ENCODE assay signal across 23 mouse cellular contexts in genomic region chr10:109074218-109074617, GRCm38 (mm10).
DNase-seq lines count a peak whose midpoint lies in the region; ATAC-seq and TF ChIP-seq lines count a peak whose summit lies in the region.
"Had no signal": no experiment of that assay in that cellular context is flagged by ENCODE, and none has a peak within 500 bp of the region (broad histone marks: within the 10 kb centered on the region; RNA-seq: fewer than 3 reads in every experiment).

No protein-coding gene starts in this region.

- H3K27me3 ChIP-seq in forebrain, postnatal 0 days (ENCODE audit: insufficient read depth, low read length), result no peaks in the 10 kb centered on the region
- no peaks in the 10 kb centered on the region for H3K27me3 ChIP-seq in forebrain, embryonic 12.5 days
- H3K27me3 ChIP-seq in midbrain, postnatal 0 days (ENCODE audit: insufficient read depth, low read length), result no peaks in the 10 kb centered on the region
- H3K27me3 ChIP-seq in midbrain, embryonic 14.5 days (ENCODE audit: control insufficient read depth, insufficient read depth, low read length), result no peaks in the 10 kb centered on the region
- H3K27me3 ChIP-seq: embryonic facial prominence, embryonic 13.5 days; kidney, embryonic 15.5 days had no signal

- no peak overlapping the region for H3K9ac ChIP-seq in forebrain, postnatal 0 days
- no peak overlapping the region for H3K9ac ChIP-seq in forebrain, embryonic 12.5 days
- H3K9ac ChIP-seq in midbrain, postnatal 0 days (replicated peaks; ENCODE audit: low read length, poor library complexity, severe bottlenecking), result no peak overlapping the region
- no peak overlapping the region for H3K9ac ChIP-seq in midbrain, embryonic 14.5 days (replicated peaks; ENCODE audit: low read length)
- H3K9ac ChIP-seq: embryonic facial prominence, embryonic 13.5 days; kidney, embryonic 15.5 days had no signal

- H3K9me3 ChIP-seq in forebrain, postnatal 0 days (ENCODE audit: low read length), result no peaks in the 10 kb centered on the region
- H3K9me3 ChIP-seq in forebrain, embryonic 12.5 days, result no peaks in the 10 kb centered on the region
- H3K9me3 ChIP-seq in midbrain, postnatal 0 days (ENCODE audit: low read length), result no peaks in the 10 kb centered on the region
- no peaks in the 10 kb centered on the region for H3K9me3 ChIP-seq in midbrain, embryonic 14.5 days (ENCODE audit: control insufficient read depth, low read length)
- H3K9me3 ChIP-seq: embryonic facial prominence, embryonic 13.5 days; kidney, embryonic 15.5 days had no signal

- H3K4me3 ChIP-seq in forebrain, postnatal 0 days (ENCODE audit: low read depth, low read length), result no peak overlapping the region
- H3K4me3 ChIP-seq in forebrain, embryonic 12.5 days (replicated peaks), result no peak overlapping the region
- H3K4me3 ChIP-seq in midbrain, postnatal 0 days (ENCODE audit: low read depth, low read length), result no peak overlapping the region
- no peak overlapping the region for H3K4me3 ChIP-seq in midbrain, embryonic 14.5 days (replicated peaks; ENCODE audit: low read depth, low read length)
- H3K4me3 ChIP-seq: embryonic facial prominence, embryonic 13.5 days; kidney, embryonic 15.5 days; left cerebral cortex, adult 2 months had no signal

- no peak for TF ChIP-seq CTCF in forebrain, postnatal 0 days (IDR thresholded peaks at IDR 0.05; ENCODE audit: low read depth)
- TF ChIP-seq CTCF in midbrain, postnatal 0 days (IDR thresholded peaks at IDR 0.05), result no peak

- peak; percentile 10 for DNase-seq in forebrain, postnatal 0 days
- DNase-seq in midbrain, postnatal 0 days (ENCODE audit: low spot score), result peak; percentile 79
- DNase-seq in midbrain, embryonic 14.5 days, result no peak
- DNase-seq in NIH3T3 (ENCODE audit: low read depth), result peak; percentile 1
- no peak for DNase-seq in frontal cortex, postnatal 36 days (ENCODE audit: low spot score in 2 of 2)
- DNase-seq: cerebellum, adult 9-10 months; gastrocnemius, postnatal 10 days; heart, adult 11 months; kidney, adult 11 months; kidney, postnatal 36 days; right cerebral cortex, postnatal 25 days; spleen, adult 18-20 months; thymus, postnatal 14 days had no signal

- H3K4me1 ChIP-seq in forebrain, postnatal 0 days (ENCODE audit: insufficient read depth), result no peaks in the 10 kb centered on the region
- H3K4me1 ChIP-seq in forebrain, embryonic 12.5 days, result no peaks in the 10 kb centered on the region
- no peaks in the 10 kb centered on the region for H3K4me1 ChIP-seq in midbrain, postnatal 0 days (ENCODE audit: insufficient read depth, low read length)
- H3K4me1 ChIP-seq in midbrain, embryonic 14.5 days (ENCODE audit: control insufficient read depth, insufficient read depth, low read length), result no peaks in the 10 kb centered on the region
- H3K4me1 ChIP-seq: embryonic facial prominence, embryonic 13.5 days; kidney, embryonic 15.5 days had no signal

- no peak for ATAC-seq in forebrain, postnatal 0 days
- ATAC-seq in forebrain, embryonic 12.5 days (ENCODE audit: low FRiP score), result no peak
- no peak for ATAC-seq in midbrain, postnatal 0 days (ENCODE audit: low FRiP score)
- no peak for ATAC-seq in midbrain, embryonic 14.5 days (ENCODE audit: low FRiP score, low TSS enrichment)
- ATAC-seq in CD4-positive, CD25-positive, alpha-beta regulatory T cell, adult 4 months, result no peak
- ATAC-seq: forebrain, embryonic 14.5 days; midbrain, embryonic 16.5 days; Patski had no signal

- no peaks in the 10 kb centered on the region for H3K36me3 ChIP-seq in forebrain, postnatal 0 days (ENCODE audit: insufficient read depth)
- no peaks in the 10 kb centered on the region for H3K36me3 ChIP-seq in forebrain, embryonic 12.5 days (replicated peaks)
- H3K36me3 ChIP-seq in midbrain, postnatal 0 days (ENCODE audit: insufficient read depth, low read length), result no peaks in the 10 kb centered on the region
- no peaks in the 10 kb centered on the region for H3K36me3 ChIP-seq in midbrain, embryonic 14.5 days (ENCODE audit: control insufficient read depth, insufficient read depth, low read length)
- H3K36me3 ChIP-seq: embryonic facial prominence, embryonic 13.5 days; kidney, embryonic 15.5 days had no signal

- no peak overlapping the region for H3K27ac ChIP-seq in forebrain, postnatal 0 days (ENCODE audit: low read depth, low read length)
- no peak overlapping the region for H3K27ac ChIP-seq in forebrain, embryonic 12.5 days
- H3K27ac ChIP-seq in midbrain, postnatal 0 days (ENCODE audit: low read depth, low read length), result no peak overlapping the region
- no peak overlapping the region for H3K27ac ChIP-seq in midbrain, embryonic 14.5 days (replicated peaks; ENCODE audit: low read depth, low read length)
- H3K27ac ChIP-seq: embryonic facial prominence, embryonic 13.5 days; kidney, embryonic 15.5 days; left cerebral cortex, adult 2 months; macrophage had no signal

- no peak overlapping the region for H3K4me2 ChIP-seq in forebrain, postnatal 0 days (ENCODE audit: low read depth)
- no peak overlapping the region for H3K4me2 ChIP-seq in forebrain, embryonic 12.5 days
- no peak overlapping the region for H3K4me2 ChIP-seq in midbrain, postnatal 0 days (ENCODE audit: low read depth, low read length, poor library complexity, severe bottlenecking)
- no peak overlapping the region for H3K4me2 ChIP-seq in midbrain, embryonic 14.5 days (ENCODE audit: low read length)
- H3K4me2 ChIP-seq: embryonic facial prominence, embryonic 13.5 days; heart, embryonic 11.5 days; kidney, embryonic 15.5 days had no signal

- 68% methylated on average over 7 of the region's 7 CpGs for WGBS in forebrain, postnatal 0 days
- WGBS in forebrain, embryonic 12.5 days, result 82% methylated on average over 7 of the region's 7 CpGs
- 76% methylated on average over 7 of the region's 7 CpGs for WGBS in midbrain, postnatal 0 days
- 84% methylated on average over 7 of the region's 7 CpGs for WGBS in midbrain, embryonic 14.5 days

Comparison
In these comparisons a context has a peak if more than half of its experiments do, and no peak if none do; other contexts are left out.
1. DNase-seq: peak in forebrain, postnatal 0 days (single experiment), midbrain, postnatal 0 days (single experiment) and NIH3T3 (single experiment); none in midbrain, embryonic 14.5 days (single experiment) and frontal cortex, postnatal 36 days (0 of 2).